Mouse (Mus musculus) ES-Bruce4 (cell line): Measurements from ENCODE around the gene S1pr3. TPM values are rescaled to one million over a fixed set of nuclear protein-coding genes. Genes with fewer than 3 reads are reported as not detected.

Experiments used
- H3K27ac ChIP-seq: 2 replicates; pipeline ENCODE4 v1.5.1; 2012; ENCODE audit warnings: low read length, inconsistent platforms; ENCODE audit not compliant: insufficient read depth
- H3K27me3 ChIP-seq: 2 replicates; pipeline ENCODE4 v1.6.1; 2012; ENCODE audit warnings: mild to moderate bottlenecking, low read length, inconsistent platforms; ENCODE audit not compliant: control insufficient read depth, poor library complexity, insufficient read depth, severe bottlenecking
- H3K36me3 ChIP-seq: 2 replicates; pipeline ENCODE4 v1.6.1; 2012; ENCODE audit warnings: inconsistent platforms, mild to moderate bottlenecking, low read length, moderate library complexity; ENCODE audit not compliant: control insufficient read depth, poor library complexity, insufficient read depth, severe bottlenecking
- H3K4me1 ChIP-seq: one replicate; pipeline ENCODE4 v1.8.1; 2011; ENCODE audit warnings: low read length; ENCODE audit not compliant: control insufficient read depth, insufficient read depth
- H3K4me3 ChIP-seq: 2 replicates; pipeline ENCODE4 v1.5.1; 2011; ENCODE audit warnings: low read depth, mild to moderate bottlenecking, low read length
- H3K9ac ChIP-seq: 2 replicates; pipeline ENCODE4 v1.6.1; 2012; ENCODE audit warnings: low read depth, mild to moderate bottlenecking, inconsistent platforms; ENCODE audit not compliant: poor library complexity, severe bottlenecking
- H3K9me3 ChIP-seq: replicated peaks from 2 replicates; pipeline ENCODE4 v1.6.1; 2012; ENCODE audit warnings: mild to moderate bottlenecking, low read length, inconsistent platforms; ENCODE audit not compliant: control insufficient read depth, poor library complexity, insufficient read depth, severe bottlenecking
- CTCF ChIP-seq: IDR thresholded peaks from one replicate; pipeline ENCODE4 v1.8.1; 2011; ENCODE audit warnings: low read depth, low read length
- EP300 ChIP-seq: IDR thresholded peaks from 2 replicates; pipeline ENCODE4 v1.6.1; 2011; ENCODE audit warnings: low read depth, low read length; ENCODE audit not compliant: insufficient read depth
- POLR2A ChIP-seq: IDR thresholded peaks from one replicate; pipeline ENCODE4 v1.8.1; 2011; ENCODE audit warnings: low read length; ENCODE audit not compliant: insufficient read depth
- polyA plus RNA-seq: library from polyadenylated mRNA; stranded (reverse); fragments of >200 nt; gene quantifications from 2 replicates; pipeline ENCODE4 v1.2.4, GENCODE M21; 2011; ENCODE audit warnings: low read depth; ENCODE audit not compliant: missing spikeins, insufficient read depth, insufficient read length

The S1pr3 gene
- polyA plus RNA-seq, 1 experiment = 0.97 TPM

GRCm38 (mm10) chr13:51407541-51408217 is 760 bp upstream of the S1pr3 start:
- no peak overlapping the region for H3K27ac ChIP-seq
- no peak for TF ChIP-seq EP300
- no peak for TF ChIP-seq POLR2A
- TF ChIP-seq CTCF = no peak
- no peaks in the 10 kb centered on the region for H3K27me3 ChIP-seq
- H3K4me3 ChIP-seq = no peak overlapping the region
- H3K36me3 ChIP-seq = no peaks in the 10 kb centered on the region
- no peaks in the 10 kb centered on the region for H3K4me1 ChIP-seq
- no peak overlapping the region for H3K9ac ChIP-seq
- H3K9me3 ChIP-seq = no peaks in the 10 kb centered on the region

- Histone ChIP-seq H3K36me3 (no peaks in the 10 kb centered on the region), H3K27ac (no peak overlapping the region), H3K27me3 (no peaks in the 10 kb centered on the region), H3K4me1 (no peaks in the 10 kb centered on the region), H3K9me3 (no peaks in the 10 kb centered on the region), H3K9ac (no peak overlapping the region), H3K4me3 (no peak overlapping the region)
- TF ChIP-seq POLR2A (no peak), EP300 (no peak), CTCF (no peak)
Observed at GRCm38 (mm10) chr13:51409936-51410481, 1.6 kb downstream of the S1pr3 start.

- Histone ChIP-seq H3K36me3 (no peaks in the 10 kb centered on the region), H3K27me3 (no peaks in the 10 kb centered on the region), H3K4me3 (no peak overlapping the region), H3K9me3 (no peaks in the 10 kb centered on the region), H3K9ac (no peak overlapping the region), H3K4me1 (no peaks in the 10 kb centered on the region), H3K27ac (no peak overlapping the region)
- TF ChIP-seq POLR2A = no peak
- TF ChIP-seq EP300 = no peak
- TF ChIP-seq CTCF = no peak
Observed at GRCm38 (mm10) chr13:51411243-51411642, 2.8 kb downstream of the S1pr3 start.

GRCm38 (mm10) chr13:51411696-51412430 is 3.4 kb downstream of the S1pr3 start:
- H3K36me3 ChIP-seq = no peaks in the 10 kb centered on the region
- H3K27me3 ChIP-seq = no peaks in the 10 kb centered on the region
- no peak overlapping the region for H3K27ac ChIP-seq
- no peaks in the 10 kb centered on the region for H3K9me3 ChIP-seq
- H3K4me3 ChIP-seq = no peak overlapping the region
- no peak overlapping the region for H3K9ac ChIP-seq
- TF ChIP-seq CTCF (no peak), POLR2A (no peak), EP300 (no peak)
- no peaks in the 10 kb centered on the region for H3K4me1 ChIP-seq

- H3K4me3 ChIP-seq = no peak overlapping the region
- no peak overlapping the region for H3K27ac ChIP-seq
- H3K27me3 ChIP-seq = no peaks in the 10 kb centered on the region
- TF ChIP-seq POLR2A (no peak), EP300 (no peak), CTCF (peak; percentile 64)
- no peak overlapping the region for H3K9ac ChIP-seq
- no peaks in the 10 kb centered on the region for H3K36me3 ChIP-seq
- no peaks in the 10 kb centered on the region for H3K9me3 ChIP-seq
- no peaks in the 10 kb centered on the region for H3K4me1 ChIP-seq
Observed at GRCm38 (mm10) chr13:51413461-51413860, 5.0 kb downstream of the S1pr3 start.

- Histone ChIP-seq H3K9ac (no peak overlapping the region), H3K27me3 (no peaks in the 10 kb centered on the region), H3K27ac (no peak overlapping the region), H3K4me3 (no peak overlapping the region), H3K9me3 (no peaks in the 10 kb centered on the region), H3K4me1 (no peaks in the 10 kb centered on the region), H3K36me3 (no peaks in the 10 kb centered on the region)
- TF ChIP-seq POLR2A (no peak), CTCF (no peak), EP300 (no peak)
Observed at GRCm38 (mm10) chr13:51416727-51417126, 8.3 kb downstream of the S1pr3 start.
